Mouse (Mus musculus): ENCODE measurements around the gene Slc12a7. TPM values are rescaled to one million over a fixed set of nuclear protein-coding genes. Genes with fewer than 3 reads are reported as not detected.

The Slc12a7 gene
- polyA plus RNA-seq, 1 experiment from 2014 or later, result 12.9 TPM

- no peak overlapping the region for H3K9ac ChIP-seq (ENCODE audit: low read depth, low read length)
- TF ChIP-seq CTCF (IDR thresholded peaks at IDR 0.05; ENCODE audit: low read depth), result peak; percentile 83
Observed at GRCm38 (mm10) chr13:73692249-73692868, 40.5 kb upstream of the Slc12a7 start.

GRCm38 (mm10) chr13:73693333-73693732 lies 39.6 kb upstream of the Slc12a7 start:
- no peak overlapping the region for H3K27ac ChIP-seq (ENCODE audit: low read depth, low read length)
- WGBS, result 57% methylated on average over 2 of the region's 2 CpGs
- no peak overlapping the region for H3K4me2 ChIP-seq (replicated peaks; ENCODE audit: low read depth)
- H3K4me1 ChIP-seq (replicated peaks; ENCODE audit: control insufficient read depth, insufficient read depth, low read length), result peaks cover 6% of the 10 kb centered on the region; the same call in 1 of the 2 replicates
- no peak for TF ChIP-seq CTCF (IDR thresholded peaks at IDR 0.05; ENCODE audit: low read depth)
- H3K9ac ChIP-seq (ENCODE audit: low read depth, low read length), result no peak overlapping the region
- no peaks in the 10 kb centered on the region for H3K9me3 ChIP-seq (ENCODE audit: control insufficient read depth)
- H3K27me3 ChIP-seq (replicated peaks; ENCODE audit: control insufficient read depth, insufficient read depth, low read length), result no peaks in the 10 kb centered on the region
- H3K36me3 ChIP-seq (ENCODE audit: control insufficient read depth, insufficient read depth), result peaks cover 43% of the 10 kb centered on the region; the same call in 1 of the 2 replicates
- no peak overlapping the region for H3K4me3 ChIP-seq (ENCODE audit: low read depth, low read length)
- no peak for ATAC-seq

More at GRCm38 (mm10) chr13:73692249-73692868, 40.5 kb upstream of the Slc12a7 start:
- Histone ChIP-seq H3K4me2 (replicated peaks; ENCODE audit: low read depth) (no peak overlapping the region), H3K4me3 (ENCODE audit: low read depth, low read length) (no peak overlapping the region), H3K27me3 (replicated peaks; ENCODE audit: control insufficient read depth, insufficient read depth, low read length) (no peaks in the 10 kb centered on the region), H3K27ac (ENCODE audit: low read depth, low read length) (peak overlapping the region; percentile 50; the same call in 1 of the 2 replicates), H3K36me3 (ENCODE audit: control insufficient read depth, insufficient read depth) (peaks cover 50% of the 10 kb centered on the region; the same call in 1 of the 2 replicates), H3K4me1 (replicated peaks; ENCODE audit: control insufficient read depth, insufficient read depth, low read length) (peaks cover 6% of the 10 kb centered on the region; the same call in 1 of the 2 replicates), H3K9me3 (ENCODE audit: control insufficient read depth) (no peaks in the 10 kb centered on the region)
- 24% methylated on average over 10 of the region's 10 CpGs for WGBS
- peak; percentile 58 for ATAC-seq

- Histone ChIP-seq H3K27me3 (replicated peaks; ENCODE audit: control insufficient read depth, insufficient read depth, low read length) (no peaks in the 10 kb centered on the region), H3K9me3 (ENCODE audit: control insufficient read depth) (no peaks in the 10 kb centered on the region), H3K4me1 (replicated peaks; ENCODE audit: control insufficient read depth, insufficient read depth, low read length) (peaks cover 6% of the 10 kb centered on the region; the same call in 1 of the 2 replicates), H3K4me2 (replicated peaks; ENCODE audit: low read depth) (0 out of 2 replicates have a peak overlapping the region, but pooled peaks have one; percentile 6), H3K36me3 (ENCODE audit: control insufficient read depth, insufficient read depth) (peaks cover 30% of the 10 kb centered on the region; the same call in 1 of the 2 replicates), H3K4me3 (ENCODE audit: low read depth, low read length) (no peak overlapping the region), H3K9ac (ENCODE audit: low read depth, low read length) (no peak overlapping the region), H3K27ac (ENCODE audit: low read depth, low read length) (no peak overlapping the region)
- no peak for TF ChIP-seq CTCF (IDR thresholded peaks at IDR 0.05; ENCODE audit: low read depth)
- 69% methylated on average over 1 of the region's 1 CpGs for WGBS
- ATAC-seq, result no peak
Observed at GRCm38 (mm10) chr13:73694972-73695371, 37.9 kb upstream of the Slc12a7 start.

GRCm38 (mm10) chr13:73696529-73696928 lies 36.4 kb upstream of the Slc12a7 start:
- Histone ChIP-seq H3K27me3 (replicated peaks; ENCODE audit: control insufficient read depth, insufficient read depth, low read length) (no peaks in the 10 kb centered on the region), H3K9ac (ENCODE audit: low read depth, low read length) (no peak overlapping the region), H3K4me1 (replicated peaks; ENCODE audit: control insufficient read depth, insufficient read depth, low read length) (peaks cover 6% of the 10 kb centered on the region; the same call in 1 of the 2 replicates), H3K4me3 (ENCODE audit: low read depth, low read length) (no peak overlapping the region), H3K9me3 (ENCODE audit: control insufficient read depth) (no peaks in the 10 kb centered on the region), H3K27ac (ENCODE audit: low read depth, low read length) (peak overlapping the region; percentile 76), H3K4me2 (replicated peaks; ENCODE audit: low read depth) (peak overlapping the region; percentile 42), H3K36me3 (ENCODE audit: control insufficient read depth, insufficient read depth) (peaks cover 16% of the 10 kb centered on the region; the same call in 1 of the 2 replicates)
- WGBS, result 20% methylated on average over 3 of the region's 3 CpGs
- peak; percentile 43 for ATAC-seq
- TF ChIP-seq CTCF (IDR thresholded peaks at IDR 0.05; ENCODE audit: low read depth), result no peak

GRCm38 (mm10) chr13:73699714-73700113 lies 33.2 kb upstream of the Slc12a7 start:
- H3K4me2 ChIP-seq (replicated peaks; ENCODE audit: low read depth), result peak overlapping the region; percentile 60
- peak overlapping the region; percentile 43 for H3K4me3 ChIP-seq (ENCODE audit: low read depth, low read length)
- TF ChIP-seq CTCF (IDR thresholded peaks at IDR 0.05; ENCODE audit: low read depth), result no peak
- H3K9ac ChIP-seq (ENCODE audit: low read depth, low read length), result peak overlapping the region; percentile 64
- H3K27me3 ChIP-seq (replicated peaks; ENCODE audit: control insufficient read depth, insufficient read depth, low read length), result no peaks in the 10 kb centered on the region
- peaks cover 6% of the 10 kb centered on the region; the same call in 1 of the 2 replicates for H3K4me1 ChIP-seq (replicated peaks; ENCODE audit: control insufficient read depth, insufficient read depth, low read length)
- H3K9me3 ChIP-seq (ENCODE audit: control insufficient read depth), result no peaks in the 10 kb centered on the region
- peak overlapping the region; percentile 94 for H3K27ac ChIP-seq (ENCODE audit: low read depth, low read length)
- 44% methylated on average over 6 of the region's 6 CpGs for WGBS
- no peaks in the 10 kb centered on the region for H3K36me3 ChIP-seq (ENCODE audit: control insufficient read depth, insufficient read depth)
- peak; percentile 81 for ATAC-seq

GRCm38 (mm10) chr13:73700554-73700953 lies 32.3 kb upstream of the Slc12a7 start:
- peaks cover 5% of the 10 kb centered on the region; the same call in 1 of the 2 replicates for H3K4me1 ChIP-seq (replicated peaks; ENCODE audit: control insufficient read depth, insufficient read depth, low read length)

More at GRCm38 (mm10) chr13:73700554-73700953, 32.3 kb upstream of the Slc12a7 start:
- Histone ChIP-seq H3K4me3 (ENCODE audit: low read depth, low read length) (peak overlapping the region; percentile 43), H3K27me3 (replicated peaks; ENCODE audit: control insufficient read depth, insufficient read depth, low read length) (no peaks in the 10 kb centered on the region), H3K27ac (ENCODE audit: low read depth, low read length) (peak overlapping the region; percentile 94), H3K36me3 (ENCODE audit: control insufficient read depth, insufficient read depth) (no peaks in the 10 kb centered on the region), H3K4me2 (replicated peaks; ENCODE audit: low read depth) (peak overlapping the region; percentile 60), H3K9ac (ENCODE audit: low read depth, low read length) (peak overlapping the region; percentile 64), H3K9me3 (ENCODE audit: control insufficient read depth) (no peaks in the 10 kb centered on the region)
- 45% methylated on average over 12 of the region's 12 CpGs for WGBS
- ATAC-seq, result peak; percentile 70
- TF ChIP-seq CTCF (IDR thresholded peaks at IDR 0.05; ENCODE audit: low read depth), result 0 out of 2 replicates have a peak, but pooled peaks have one; percentile 6
